Mouse (Mus musculus) neural tube, postnatal 0 days (tissue): ENCODE results near the gene Sccpdh. TPM values are rescaled to one million over a fixed set of nuclear protein-coding genes. Genes with fewer than 3 reads are reported as not detected.

Source experiments
- polyA plus RNA-seq: library from polyadenylated mRNA; unstranded; fragments of >200 nt; fragmentation: Nextera tagmentation; extraction: Ambion mirVana; gene quantifications from 2 replicates; pipeline ENCODE4 v1.2.1, GENCODE M21; 2015

Gene Sccpdh
- polyA plus RNA-seq = 186 and 194 TPM in 2 replicates

DNA sequence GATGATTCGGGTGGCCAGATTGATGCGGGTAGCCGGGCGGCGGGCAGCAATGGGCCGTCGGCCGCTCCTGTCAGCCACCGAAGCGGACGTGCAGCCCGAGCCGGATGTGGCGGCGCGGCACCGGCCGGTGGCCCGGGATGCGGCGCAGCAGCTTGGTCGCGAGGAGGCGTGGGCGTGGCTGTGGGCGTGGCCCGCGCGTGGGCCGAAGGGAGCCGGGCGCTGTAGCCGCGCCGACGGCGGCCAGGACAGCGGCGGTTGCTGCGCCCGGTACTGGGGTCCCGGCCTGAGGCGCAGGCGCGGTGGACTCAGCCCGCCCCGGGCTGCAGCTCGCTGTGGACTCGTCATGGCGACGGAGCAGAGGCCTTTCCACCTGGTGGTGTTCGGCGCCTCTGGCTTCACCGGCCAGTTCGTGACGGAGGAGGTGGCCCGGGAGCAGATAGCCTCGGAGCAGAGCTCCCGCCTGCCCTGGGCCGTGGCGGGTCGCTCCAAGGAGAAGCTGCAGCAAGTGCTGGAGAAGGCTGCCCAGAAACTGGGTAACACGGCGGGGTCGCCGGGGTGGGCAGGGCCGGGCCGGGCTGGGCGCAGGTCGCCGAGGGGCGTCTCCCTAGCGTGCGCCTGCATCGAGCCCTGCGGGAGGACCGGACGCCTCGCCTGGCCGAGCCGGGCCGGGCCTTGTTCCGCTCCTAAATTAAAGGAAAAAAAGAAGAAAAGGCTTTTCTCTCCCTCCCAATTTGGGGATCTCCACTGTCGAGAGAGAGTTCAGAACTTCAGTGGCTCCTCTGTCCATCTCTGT is at the start of gene Sccpdh:
Gene Sccpdh (plus strand): TSS at position 198 of the 793 bp plus-strand sequence.

Other genes starting within 250 kb of the Sccpdh start
- gene Smyd3, start 150.2 kb upstream of the Sccpdh start, polyA plus RNA-seq = 23.9 and 26.5 TPM in 2 replicates
- gene Tfb2m, start 121.9 kb upstream of the Sccpdh start, polyA plus RNA-seq = 31.4 and 35.1 TPM in 2 replicates
- 17.3 and 17.7 TPM in 2 replicates for gene Cnst, start 121.8 kb upstream of the Sccpdh start, polyA plus RNA-seq
- not detected in 2 replicates for gene Kif28, start 77.1 kb downstream of the Sccpdh start, polyA plus RNA-seq
- gene Gm10518, start 135.2 kb downstream of the Sccpdh start, polyA plus RNA-seq = 0.17 TPM in 1 of 2 replicates, not detected in the other
- gene Ahctf1, start 135.5 kb downstream of the Sccpdh start, polyA plus RNA-seq = 10.4 and 10.6 TPM in 2 replicates